Mouse (Mus musculus): Measurements from ENCODE around the gene Ssxb1. TPM values are rescaled to one million over a fixed set of nuclear protein-coding genes. Genes with fewer than 3 reads are reported as not detected.
"Not testable (repeated sequence)": the region's sequence is repeated elsewhere in the genome, so short reads cannot be mapped to it uniquely, and the experiment has no call there.

Gene Ssxb1
- polyA plus RNA-seq (2014; fragmentation: Nextera tagmentation; extraction: Ambion mirVana), result not detected in 2 replicates

DNA sequence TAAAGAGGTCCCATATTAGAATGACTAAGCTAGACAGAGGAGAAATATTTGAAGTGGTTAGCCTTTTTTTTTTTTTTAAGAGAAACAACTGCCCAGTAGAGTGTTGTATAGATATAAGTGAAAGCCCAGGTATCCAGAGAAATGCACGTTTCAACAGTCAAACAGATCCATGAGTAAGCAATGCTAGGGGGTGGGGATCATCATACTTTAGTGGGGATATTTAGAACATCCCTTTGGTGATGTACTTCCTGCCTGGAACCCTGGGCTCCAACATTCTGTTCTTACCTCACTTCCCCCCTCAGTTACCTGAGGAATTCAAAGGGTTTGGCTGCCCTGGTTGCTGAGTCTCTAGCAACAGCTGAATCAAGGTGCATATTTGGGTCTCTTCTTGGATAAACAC is at the start of gene Ssxb1:
Gene Ssxb1, plus strand, starts transcription at position 301 of the 400 bp plus-strand sequence.
- not testable (repeated sequence) for H3K4me1 ChIP-seq (replicated peaks; ENCODE audit: control insufficient read depth, insufficient read depth, low read length); H3K4me3 ChIP-seq (ENCODE audit: low read depth, low read length); H3K27me3 ChIP-seq (replicated peaks; ENCODE audit: control insufficient read depth, insufficient read depth, low read length); DNase-seq (ENCODE audit: low spot score); ATAC-seq (replicated peaks; ENCODE audit: low FRiP score, low TSS enrichment, low read depth); H3K27ac ChIP-seq (ENCODE audit: low read depth); H3K36me3 ChIP-seq (ENCODE audit: control insufficient read depth, insufficient read depth, low read length); H3K9me3 ChIP-seq (ENCODE audit: control insufficient read depth, low read length); H3K4me2 ChIP-seq (ENCODE audit: low read length); H3K9ac ChIP-seq (ENCODE audit: low read length)
- 44% methylated on average over 1 of the region's 1 CpGs for WGBS

DNA sequence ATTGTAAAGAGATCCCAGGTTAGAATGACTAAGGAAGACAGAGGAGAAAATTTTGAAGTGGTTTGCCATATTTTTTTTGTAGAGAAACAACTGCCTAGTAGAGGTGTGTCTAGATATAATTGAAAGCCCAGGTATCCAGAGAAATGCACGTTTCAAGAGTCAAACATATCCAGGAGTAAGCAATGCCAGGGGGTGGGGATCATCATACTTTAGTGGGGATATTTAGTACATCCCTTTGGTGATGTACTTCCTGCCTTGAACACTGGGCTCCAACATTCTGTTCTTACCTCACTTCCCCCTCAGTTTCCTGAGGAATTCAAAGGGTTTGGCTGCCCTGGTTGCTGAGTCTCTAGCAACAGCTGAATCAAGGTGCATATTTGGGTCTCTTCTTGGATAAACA is 46.4 kb upstream of the Ssxb1 start, which contains the start of gene Ssxb9:
Gene Ssxb9, plus strand, starts transcription at position 301 of the 400 bp plus-strand sequence.
- not testable (repeated sequence) for H3K4me3 ChIP-seq (ENCODE audit: low read depth, low read length); H3K27ac ChIP-seq (ENCODE audit: low read depth); H3K4me2 ChIP-seq (ENCODE audit: low read length); DNase-seq (ENCODE audit: low spot score); H3K27me3 ChIP-seq (replicated peaks; ENCODE audit: control insufficient read depth, insufficient read depth, low read length); H3K9ac ChIP-seq (ENCODE audit: low read length); H3K9me3 ChIP-seq (ENCODE audit: control insufficient read depth, low read length); H3K4me1 ChIP-seq (replicated peaks; ENCODE audit: control insufficient read depth, insufficient read depth, low read length); H3K36me3 ChIP-seq (ENCODE audit: control insufficient read depth, insufficient read depth, low read length); ATAC-seq (replicated peaks; ENCODE audit: low FRiP score, low TSS enrichment, low read depth)
- WGBS, result 26% methylated on average over 1 of the region's 1 CpGs

DNA sequence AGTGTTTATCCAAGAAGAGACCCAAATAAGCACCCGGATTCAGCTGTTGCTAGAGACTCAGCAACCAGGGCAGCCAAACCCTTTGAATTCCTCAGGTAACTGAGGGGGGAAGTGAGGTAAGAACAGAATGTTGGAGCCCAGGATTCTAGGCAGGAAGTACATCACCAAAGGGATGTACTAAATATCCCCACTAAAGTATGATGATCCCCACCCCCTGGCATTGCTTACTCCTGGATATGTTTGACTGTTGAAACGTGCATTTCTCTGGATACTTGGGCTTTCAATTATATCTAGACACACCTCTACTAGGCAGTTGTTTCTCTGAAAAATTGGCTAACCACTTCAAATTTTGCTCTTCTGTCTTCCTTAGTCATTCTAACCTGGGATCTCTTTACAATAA is 48.5 kb downstream of the Ssxb1 start, which contains the start of gene Ssxb2:
Gene Ssxb2, minus strand, starts transcription at position 101 of the 400 bp plus-strand sequence.
- not testable (repeated sequence) for H3K4me1 ChIP-seq (replicated peaks; ENCODE audit: control insufficient read depth, insufficient read depth, low read length); H3K4me2 ChIP-seq (ENCODE audit: low read length); H3K36me3 ChIP-seq (ENCODE audit: control insufficient read depth, insufficient read depth, low read length); ATAC-seq (replicated peaks; ENCODE audit: low FRiP score, low TSS enrichment, low read depth); H3K9me3 ChIP-seq (ENCODE audit: control insufficient read depth, low read length); H3K27me3 ChIP-seq (replicated peaks; ENCODE audit: control insufficient read depth, insufficient read depth, low read length); H3K4me3 ChIP-seq (ENCODE audit: low read depth, low read length); H3K9ac ChIP-seq (ENCODE audit: low read length); H3K27ac ChIP-seq (ENCODE audit: low read depth); DNase-seq (ENCODE audit: low spot score)
- WGBS, result 71% methylated on average over 2 of the region's 2 CpGs

Other genes starting within 250 kb of the Ssxb1 start
- 13.2 and 14.3 TPM in 2 replicates for gene Tbc1d25, start 237.1 kb upstream of the Ssxb1 start, polyA plus RNA-seq (2014; fragmentation: Nextera tagmentation; extraction: Ambion mirVana)
- gene Ebp, start 219.8 kb upstream of the Ssxb1 start, polyA plus RNA-seq (2014; fragmentation: Nextera tagmentation; extraction: Ambion mirVana), result 59.6 and 69.7 TPM in 2 replicates
- gene Porcn, start 206.8 kb upstream of the Ssxb1 start, polyA plus RNA-seq (2014; fragmentation: Nextera tagmentation; extraction: Ambion mirVana), result 8.9 and 9.2 TPM in 2 replicates
- gene Ftsj1, start 160.9 kb upstream of the Ssxb1 start, polyA plus RNA-seq (2014; fragmentation: Nextera tagmentation; extraction: Ambion mirVana), result 39.3 and 39.5 TPM in 2 replicates
- gene Slc38a5, start 142.2 kb upstream of the Ssxb1 start, polyA plus RNA-seq (2014; fragmentation: Nextera tagmentation; extraction: Ambion mirVana), result 0.94 and 9.7 TPM in 2 replicates
- gene Ssxb10, start 85.9 kb upstream of the Ssxb1 start, polyA plus RNA-seq (2014; fragmentation: Nextera tagmentation; extraction: Ambion mirVana), result not detected in 2 replicates
- not detected in 2 replicates for gene Ssxb9, start 46.3 kb upstream of the Ssxb1 start, polyA plus RNA-seq (2014; fragmentation: Nextera tagmentation; extraction: Ambion mirVana)
- not detected in 2 replicates for gene Ssxb2, start 48.4 kb downstream of the Ssxb1 start, polyA plus RNA-seq (2014; fragmentation: Nextera tagmentation; extraction: Ambion mirVana)
- not detected in 2 replicates for gene Gm14459, start 111.6 kb downstream of the Ssxb1 start, polyA plus RNA-seq (2014; fragmentation: Nextera tagmentation; extraction: Ambion mirVana)
- gene Ssxb6, start 134.9 kb downstream of the Ssxb1 start, polyA plus RNA-seq (2014; fragmentation: Nextera tagmentation; extraction: Ambion mirVana), result not detected in 2 replicates
- gene Ssxb3, start 178.5 kb downstream of the Ssxb1 start, polyA plus RNA-seq (2014; fragmentation: Nextera tagmentation; extraction: Ambion mirVana), result not detected in 2 replicates